Mouse (Mus musculus) T-helper 17 cell (primary cell): ENCODE data around the gene Sf3a1.

ENCODE experiments used
- in situ Hi-C, 2 experiments: fragments of 300-600 bp; cut with MboI, MseI; formaldehyde crosslinking; loops; 1 replicate in 1 of 2; 2 replicates in 1 of 2; pipeline ENCODE4 v1.15.1; 2025; ENCODE audit warnings: high pct_unique_total_duplicates in 2 of 2

Sf3a1 gene

GRCm38 (mm10) chr11:4134986-4135935, 24.9 kb upstream of the Sf3a1 start, which contains the start of gene Rnf215:
Gene Rnf215, plus strand, starts transcription at chr11:4135202.
- in situ Hi-C loops = loop anchor here in 1 of 2 experiments (5.0 kb wide), 1 partner anchor 82 kb away; the partner anchor contains the start of gene Castor1

DNA sequence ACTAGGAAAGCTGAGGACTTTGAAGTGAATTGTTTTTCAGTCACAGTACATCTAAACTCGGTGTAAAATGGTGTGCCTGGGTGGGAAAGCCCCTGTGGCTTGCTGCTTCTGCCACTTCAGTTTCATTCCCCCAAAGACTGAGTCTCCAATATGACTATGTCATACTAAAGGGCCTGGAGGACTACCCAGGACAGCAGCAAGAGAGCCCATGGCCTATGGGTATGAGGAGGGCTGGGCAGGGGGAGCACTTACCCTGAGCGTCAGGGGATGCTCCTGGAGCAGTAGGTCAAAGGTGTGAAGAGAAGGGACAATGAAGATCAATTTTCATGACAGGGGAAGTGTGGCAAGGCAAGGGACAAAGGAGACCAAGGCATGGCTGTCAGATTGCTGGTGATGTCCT, 21.2 kb upstream of the Sf3a1 start:
- in situ Hi-C loops = loop anchor here in 1 of 2 experiments (5.0 kb wide), 1 partner anchor 78 kb away; the partner anchor contains the start of gene Castor1

DNA sequence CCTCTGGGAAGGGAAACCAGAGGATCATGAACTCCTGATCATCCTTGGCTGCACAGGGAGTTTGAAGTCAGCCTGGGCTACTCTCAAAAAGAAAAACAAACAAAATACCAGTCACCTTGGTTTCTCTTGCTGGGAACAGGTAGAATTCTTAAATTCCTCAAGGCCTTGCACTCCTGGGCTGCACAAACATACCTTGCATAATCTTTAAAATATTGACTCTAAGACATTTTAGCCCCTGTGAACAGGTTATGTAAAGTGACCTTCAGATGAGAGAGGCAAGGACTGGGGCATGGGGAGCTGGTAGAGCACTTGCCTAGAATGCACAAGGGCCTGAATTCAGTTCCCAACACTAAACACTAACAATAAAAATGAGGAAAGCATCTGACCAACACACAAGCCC, 18.6 kb upstream of the Sf3a1 start:
- in situ Hi-C loops = no loop called here

DNA sequence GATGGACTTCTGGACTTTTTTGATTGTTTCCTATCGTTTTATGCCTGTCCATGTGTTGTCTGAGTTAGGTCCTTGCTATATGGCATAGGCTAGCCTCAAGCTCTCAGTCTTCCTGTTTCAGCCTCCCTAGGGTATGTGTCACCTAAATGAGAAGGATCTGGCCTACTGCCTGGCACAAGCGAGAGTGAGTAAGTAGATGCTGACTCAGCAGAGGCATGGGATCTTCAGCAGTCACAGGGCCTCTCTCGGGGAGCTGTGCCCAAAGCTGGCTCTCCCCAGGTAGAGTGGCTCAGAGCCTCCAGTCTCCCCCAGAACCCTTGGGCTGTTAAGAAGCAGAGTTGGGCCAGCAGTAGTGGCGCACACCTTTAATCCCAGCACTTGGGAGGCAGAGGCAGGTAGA, 17.8 kb upstream of the Sf3a1 start:
- in situ Hi-C loops = no loop called here

DNA sequence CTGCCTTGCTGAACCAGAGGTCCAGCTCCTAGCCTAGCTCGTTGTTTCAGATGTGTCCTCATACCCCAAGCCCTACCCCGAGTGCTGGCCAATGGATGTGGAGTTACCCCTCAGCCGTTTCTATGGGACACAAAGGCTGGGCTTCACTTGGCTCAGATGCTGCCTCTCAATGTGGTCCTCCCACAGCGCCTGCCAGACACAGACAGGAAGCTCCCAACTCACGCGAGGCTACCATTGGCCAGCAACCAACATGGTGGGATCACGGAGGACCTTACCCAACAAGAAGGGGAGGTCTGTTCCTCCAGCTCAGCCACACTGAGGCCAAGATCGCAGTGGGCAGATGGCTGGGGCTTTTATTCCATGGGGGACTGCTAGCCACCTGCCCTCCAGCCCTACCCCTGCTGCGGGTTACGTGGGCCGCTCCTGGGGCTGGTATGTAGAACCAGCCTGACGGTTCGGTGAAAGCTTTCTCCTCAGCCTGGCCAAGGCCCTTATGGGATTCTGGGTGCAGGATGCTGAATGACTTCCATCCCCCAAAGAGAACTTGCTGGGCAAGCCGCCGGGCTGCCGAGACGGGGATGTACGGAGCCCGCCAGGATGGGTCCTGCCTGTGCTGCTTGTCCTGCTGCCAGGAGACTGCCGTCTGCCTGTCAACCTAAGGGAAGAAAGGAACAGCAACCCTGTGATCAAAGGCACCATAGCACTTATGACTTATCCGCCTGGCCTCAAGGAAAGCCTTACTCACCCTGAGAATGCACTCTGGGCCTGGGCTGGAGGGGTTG, 16.7 kb upstream of the Sf3a1 start:
- in situ Hi-C loops = no loop called here

GRCm38 (mm10) chr11:4146381-4146780, 13.8 kb upstream of the Sf3a1 start:
- in situ Hi-C loops = no loop called here

- in situ Hi-C loops = no loop called here
Observed at GRCm38 (mm10) chr11:4147098-4147497, 13.1 kb upstream of the Sf3a1 start.

DNA sequence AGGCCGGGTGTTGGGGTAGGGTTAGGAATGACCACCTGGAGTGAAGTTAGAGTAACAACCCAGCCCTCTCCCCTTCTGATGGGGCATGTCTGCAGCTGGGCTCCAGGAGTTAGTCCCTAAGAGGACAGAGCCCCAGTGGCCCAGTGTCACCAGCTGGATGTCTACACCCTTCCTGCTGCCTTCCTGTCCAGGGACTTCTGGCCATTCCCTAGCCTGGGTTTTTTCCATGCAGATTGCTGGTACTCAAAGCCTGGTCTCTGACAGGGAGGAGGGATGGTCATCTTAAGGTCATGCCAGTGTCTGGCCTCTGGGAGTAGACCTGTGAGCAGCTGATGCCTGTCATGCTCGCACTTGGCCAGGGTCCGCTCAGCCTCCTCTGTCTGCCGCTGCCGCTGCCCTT, 12.0 kb upstream of the Sf3a1 start:
- in situ Hi-C loops = no loop called here

DNA sequence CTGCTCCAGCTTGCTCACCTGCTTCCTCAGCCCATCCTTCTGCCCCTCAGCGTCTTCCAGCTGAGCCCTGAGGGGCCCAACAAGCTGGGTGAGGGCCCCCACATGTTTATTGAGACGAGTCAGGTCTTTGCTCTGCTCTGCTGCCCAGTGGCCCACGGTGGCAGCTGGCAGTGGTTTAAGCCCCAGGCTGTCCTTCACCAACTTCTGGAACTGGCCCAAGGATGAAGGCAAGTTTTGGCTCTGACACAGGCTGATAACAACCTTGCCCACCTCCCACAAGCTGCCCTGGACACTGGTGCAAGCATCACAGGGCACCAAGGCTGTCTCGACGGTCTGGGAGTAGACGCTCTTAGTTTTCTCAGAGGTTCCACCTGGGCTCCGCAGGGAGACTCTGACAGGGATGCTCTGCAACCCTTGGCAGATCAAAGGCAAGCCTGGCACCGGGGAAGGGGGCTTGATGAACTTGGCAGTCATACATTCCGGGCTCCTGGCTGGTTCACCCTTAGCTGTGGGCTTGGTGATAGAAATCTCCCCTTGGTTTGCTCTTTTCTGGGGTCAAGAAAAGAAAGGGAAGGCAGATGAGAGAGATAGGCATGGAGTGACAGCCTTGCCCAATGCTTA, 11.5 kb upstream of the Sf3a1 start:
- in situ Hi-C loops = no loop called here

DNA sequence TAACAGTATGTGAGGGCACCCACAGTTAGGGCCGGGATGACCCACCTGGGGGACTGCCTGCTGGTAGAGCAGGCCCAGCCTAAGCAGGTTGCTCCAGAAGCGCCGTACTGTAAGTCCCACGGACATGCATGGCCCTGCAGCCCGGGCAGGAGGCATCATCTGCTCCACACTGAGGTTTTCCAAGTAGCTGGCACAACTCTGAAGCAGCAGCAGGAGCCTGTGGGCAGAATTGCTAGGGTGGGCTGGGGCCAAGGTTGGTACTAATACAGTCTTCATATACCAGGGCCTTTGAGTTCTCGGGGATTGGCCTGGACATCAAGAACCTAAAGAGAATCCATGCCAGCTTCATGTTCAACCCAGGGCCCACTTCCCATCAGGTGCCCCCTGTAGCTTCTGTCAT, 10.3 kb upstream of the Sf3a1 start:
- in situ Hi-C loops = no loop called here

GRCm38 (mm10) chr11:4153694-4154093, 6.5 kb upstream of the Sf3a1 start:
- in situ Hi-C loops = no loop called here

GRCm38 (mm10) chr11:4155641-4156040, 4.5 kb upstream of the Sf3a1 start:
- in situ Hi-C loops = no loop called here

DNA sequence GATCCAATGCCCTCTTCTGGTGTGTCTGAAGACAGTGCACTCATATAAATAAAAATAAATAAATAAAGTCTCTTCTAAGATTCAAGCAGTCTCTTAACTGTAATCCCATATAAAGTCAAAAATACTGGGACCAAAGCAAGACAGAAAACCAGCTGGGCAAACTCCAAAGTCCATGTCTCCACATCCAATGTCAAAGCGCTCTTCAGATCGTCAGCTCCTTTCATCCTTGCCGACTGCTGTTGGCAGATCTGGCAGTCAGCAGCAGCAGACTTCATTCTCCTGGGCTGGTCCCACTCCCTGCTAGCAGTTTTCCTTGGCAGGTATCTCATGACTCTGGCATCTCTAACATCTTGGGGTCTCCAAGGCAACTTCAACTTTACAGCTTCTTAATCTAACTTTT, 1.5 kb upstream of the Sf3a1 start:
- in situ Hi-C loops = no loop called here

GRCm38 (mm10) chr11:4160758-4161480, 769 bp downstream of the Sf3a1 start:
- in situ Hi-C loops = no loop called here

DNA sequence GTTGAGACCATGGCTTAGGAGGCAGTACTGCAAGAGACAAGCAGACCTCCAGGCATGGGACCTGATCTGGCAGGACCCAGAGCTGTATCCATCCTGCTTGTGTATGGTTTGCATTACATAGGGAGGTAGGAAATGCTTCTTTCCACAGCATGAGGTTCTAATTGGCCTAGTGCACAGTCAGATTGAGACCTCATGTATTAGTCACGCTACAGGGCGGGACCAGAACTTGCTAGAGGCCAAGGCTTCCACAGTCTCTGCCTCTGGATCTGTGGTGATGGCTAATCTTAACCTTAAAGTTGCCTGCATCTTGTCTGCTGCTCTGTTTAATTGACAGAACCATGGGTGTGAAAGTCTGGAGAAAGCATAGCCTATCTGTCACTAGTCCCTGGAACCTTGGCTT, 4.6 kb downstream of the Sf3a1 start:
- in situ Hi-C loops = no loop called here

GRCm38 (mm10) chr11:4166467-4167090, 6.4 kb downstream of the Sf3a1 start:
- in situ Hi-C loops = no loop called here

GRCm38 (mm10) chr11:4174586-4174985, 14.4 kb downstream of the Sf3a1 start:
- in situ Hi-C loops = no loop called here

- in situ Hi-C loops = no loop called here
Observed at GRCm38 (mm10) chr11:4177716-4178115, 17.6 kb downstream of the Sf3a1 start.

GRCm38 (mm10) chr11:4182061-4182460, 21.9 kb downstream of the Sf3a1 start:
- in situ Hi-C loops = no loop called here

DNA sequence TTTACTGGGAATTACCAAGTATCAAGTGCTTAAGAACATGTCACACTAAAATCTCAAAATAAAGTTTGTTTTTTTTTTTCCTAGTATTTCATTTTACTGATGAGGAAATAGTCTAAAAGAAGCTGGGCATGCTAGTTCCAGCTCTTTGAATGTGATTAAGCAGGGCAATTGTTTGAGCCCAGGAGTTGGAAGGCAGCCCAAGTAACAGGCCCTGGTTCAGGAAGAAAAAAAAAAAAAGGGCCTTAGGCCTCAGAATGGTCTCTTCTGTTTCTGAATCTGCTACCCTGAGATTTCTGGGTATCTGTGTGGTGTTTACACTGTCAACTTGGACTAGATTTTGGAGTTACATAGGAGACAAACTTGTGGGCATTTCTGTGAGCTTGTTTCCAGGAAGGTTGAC, 23.4 kb downstream of the Sf3a1 start:
- in situ Hi-C loops = no loop called here
